Mouse (Mus musculus): ENCODE results near the gene Grid2.

GRCm38 (mm10) chr6:63964269-63964668, 708.6 kb downstream of the Grid2 start:
- no peak for TF ChIP-seq POLR2A (IDR thresholded peaks at IDR 0.05; ENCODE audit: borderline replicate concordance, control insufficient read depth, low read depth, low read length)
- TF ChIP-seq CTCF (IDR thresholded peaks at IDR 0.05; ENCODE audit: control insufficient read depth, insufficient read depth, low read length) = no peak

All from bone marrow, adult 2 months (tissue).